Mouse (Mus musculus): ENCODE measurements around the gene Stmn3. TPM values are rescaled to one million over a fixed set of nuclear protein-coding genes. Genes with fewer than 3 reads are reported as not detected.

Stmn3 gene
- total RNA-seq (2021) = 100 to 1,000 TPM; 631 to 689 TPM

- peak; percentile 77 to 84 for DNase-seq (ENCODE audit: low spot score in 2 of 2)
- intact Hi-C loops (cut with DNase I) = loop anchor here (2.0 kb wide), 1 partner anchor 27 kb away; no protein-coding TSS in a partner anchor
Measured at GRCm38 (mm10) chr2:181314080-181314810, at the start of gene Stmn3. TSS of gene Stmn3 (minus strand) at chr2:181314500.

- DNase-seq (ENCODE audit: low spot score in 2 of 2) = no peak
- intact Hi-C loops (cut with DNase I) = no loop called here
Measured at GRCm38 (mm10) chr2:181363946-181364345, 49.6 kb upstream of the Stmn3 start.

DNA sequence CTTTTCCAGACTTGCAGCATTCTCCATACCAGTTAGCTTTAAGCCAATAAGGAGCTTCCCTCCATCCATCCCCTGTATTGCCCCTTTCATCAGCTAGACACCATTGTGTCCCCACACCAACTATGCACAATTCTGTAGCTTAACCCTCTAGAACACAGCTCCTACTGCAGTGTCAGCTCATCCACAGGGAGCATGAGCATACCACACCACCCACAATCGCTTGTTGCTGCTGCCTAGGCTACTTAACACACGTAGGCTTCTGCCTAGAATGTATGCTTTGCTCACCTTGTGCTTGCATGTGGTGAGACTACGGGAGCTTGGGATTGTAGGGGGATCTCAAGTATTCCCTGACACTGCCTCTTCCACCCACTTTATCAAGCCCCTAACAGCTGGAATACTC is 42.5 kb upstream of the Stmn3 start:
- intact Hi-C loops (cut with DNase I) = no loop called here
- peak in 1 of 2 experiments; percentile 10 for DNase-seq (ENCODE audit: low spot score in 2 of 2)

DNA sequence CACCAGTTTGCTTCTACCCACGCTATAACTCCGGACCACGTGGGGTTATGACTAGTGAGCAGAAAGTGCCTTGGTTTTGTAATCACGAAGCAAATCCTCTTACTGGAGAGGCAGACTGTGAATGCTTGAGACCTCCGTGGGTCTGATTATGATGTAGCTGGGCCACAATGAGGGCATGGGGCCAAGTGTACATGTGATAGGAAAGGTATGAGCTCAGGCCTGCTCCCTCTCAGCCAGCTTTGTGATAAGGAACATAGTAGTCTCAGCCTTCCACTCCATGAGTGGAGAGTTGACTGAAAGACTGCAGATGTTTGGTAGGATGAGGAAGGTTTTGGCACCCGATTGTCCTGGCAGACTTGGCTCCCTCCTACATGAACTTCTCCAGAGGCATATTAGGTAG is 28.5 kb upstream of the Stmn3 start:
- DNase-seq (ENCODE audit: low spot score in 2 of 2) = no peak
- intact Hi-C loops (cut with DNase I) = no loop called here

GRCm38 (mm10) chr2:181340426-181340825 is 26.1 kb upstream of the Stmn3 start:
- intact Hi-C loops (cut with DNase I) = no loop called here
- DNase-seq (ENCODE audit: low spot score in 2 of 2) = no peak

- intact Hi-C loops (cut with DNase I) = no loop called here
Measured at GRCm38 (mm10) chr2:181334023-181334422, 19.7 kb upstream of the Stmn3 start.

GRCm38 (mm10) chr2:181332542-181332941 is 18.2 kb upstream of the Stmn3 start:
- intact Hi-C loops (cut with DNase I) = no loop called here
- no peak for DNase-seq (ENCODE audit: low spot score in 2 of 2)

More at GRCm38 (mm10) chr2:181334023-181334422, 19.7 kb upstream of the Stmn3 start:
- DNase-seq (ENCODE audit: low spot score in 2 of 2) = peak; percentile 76 to 82

DNA sequence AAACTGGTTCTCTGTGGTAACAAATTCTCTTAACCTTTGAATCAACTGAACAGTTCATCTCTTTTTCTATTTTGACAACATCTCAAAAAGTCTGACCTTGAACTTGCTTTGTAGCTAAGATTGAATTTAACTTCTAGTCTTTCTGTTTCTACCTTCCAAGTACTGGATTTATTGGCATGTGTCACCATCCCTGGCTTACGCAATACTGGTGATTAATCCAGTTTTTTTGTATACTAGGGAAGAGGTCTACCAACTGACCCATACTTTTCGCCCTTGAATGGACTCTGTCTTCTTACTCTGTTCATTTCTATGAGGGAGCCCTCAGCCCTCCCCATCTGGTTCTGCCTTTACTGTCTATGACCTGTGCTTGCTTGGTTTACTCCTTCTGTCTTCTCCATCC is 11.8 kb upstream of the Stmn3 start:
- intact Hi-C loops (cut with DNase I) = no loop called here
- DNase-seq (ENCODE audit: low spot score in 2 of 2) = no peak

DNA sequence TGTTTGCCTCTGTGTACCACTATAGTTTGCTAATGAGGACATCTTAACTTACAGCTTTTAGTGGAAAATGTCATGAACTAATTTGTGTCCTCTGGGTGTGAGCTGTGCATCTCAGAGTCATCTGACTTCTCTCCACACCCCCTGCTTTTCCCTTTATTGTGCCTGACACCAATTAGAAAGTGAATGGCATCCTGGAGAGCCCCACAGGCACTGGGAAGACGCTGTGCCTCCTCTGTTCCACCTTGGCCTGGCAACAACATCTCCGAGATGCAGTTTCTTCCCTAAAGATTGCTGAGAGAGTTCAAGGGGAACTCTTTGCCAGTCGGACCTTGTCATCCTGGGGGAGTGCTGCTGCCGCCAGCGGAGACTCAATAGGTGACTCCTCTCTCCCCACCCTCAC is 7.8 kb upstream of the Stmn3 start:
- DNase-seq (ENCODE audit: low spot score in 2 of 2) = no peak
- intact Hi-C loops (cut with DNase I) = no loop called here

- no peak for DNase-seq (ENCODE audit: low spot score in 2 of 2)
- intact Hi-C loops (cut with DNase I) = no loop called here
Measured at GRCm38 (mm10) chr2:181320103-181320499, 5.8 kb upstream of the Stmn3 start.

GRCm38 (mm10) chr2:181319248-181320102 is 5.2 kb upstream of the Stmn3 start, which contains the start of gene Rtel1:
TSS of gene Rtel1 (plus strand) at chr2:181319739.
- peak; percentile 84 to 89 for DNase-seq (ENCODE audit: low spot score in 2 of 2)
- intact Hi-C loops (cut with DNase I) = no loop called here

DNA sequence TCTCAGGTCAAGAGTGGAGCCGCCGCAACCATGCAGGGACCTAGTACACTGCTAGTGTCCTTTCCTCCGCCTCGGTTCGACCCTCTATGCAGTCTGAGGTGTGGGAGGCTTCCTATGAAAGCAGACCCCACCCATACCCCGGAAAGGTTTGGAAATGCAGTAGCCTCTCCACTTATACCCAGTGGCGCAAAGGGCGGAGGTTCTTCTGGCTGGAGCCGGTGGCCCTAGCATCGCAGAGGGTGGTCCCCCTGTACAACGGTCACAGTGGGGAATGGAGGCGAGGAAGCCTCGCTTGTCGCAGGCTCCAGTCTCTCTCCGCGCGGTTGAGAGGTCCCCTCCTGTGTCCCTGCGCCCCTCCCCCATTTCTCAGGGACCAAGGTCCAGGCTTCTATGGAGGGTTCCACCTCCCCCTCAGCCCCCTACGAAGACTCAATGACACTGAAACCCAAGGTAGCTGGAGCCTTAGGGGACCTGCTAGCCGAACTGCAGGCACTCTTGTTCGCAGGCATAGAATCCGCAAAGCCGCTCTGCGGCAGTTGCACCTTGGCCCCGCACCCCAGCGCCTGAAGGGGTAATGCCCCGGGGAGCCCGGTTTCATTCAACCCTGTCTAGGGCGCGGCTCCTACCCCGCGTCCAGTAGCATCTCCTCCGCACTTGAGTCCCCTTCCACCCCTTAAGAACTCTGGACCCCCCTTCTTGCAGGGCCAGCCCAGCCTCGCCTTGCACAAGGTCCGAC is 788 bp downstream of the Stmn3 start:
- intact Hi-C loops (cut with DNase I) = loop anchor here (2.0 kb wide), 1 partner anchor 27 kb away; no protein-coding TSS in a partner anchor
- peak in 1 of 2 experiments; percentile 38 for DNase-seq (ENCODE audit: low spot score in 2 of 2)

DNA sequence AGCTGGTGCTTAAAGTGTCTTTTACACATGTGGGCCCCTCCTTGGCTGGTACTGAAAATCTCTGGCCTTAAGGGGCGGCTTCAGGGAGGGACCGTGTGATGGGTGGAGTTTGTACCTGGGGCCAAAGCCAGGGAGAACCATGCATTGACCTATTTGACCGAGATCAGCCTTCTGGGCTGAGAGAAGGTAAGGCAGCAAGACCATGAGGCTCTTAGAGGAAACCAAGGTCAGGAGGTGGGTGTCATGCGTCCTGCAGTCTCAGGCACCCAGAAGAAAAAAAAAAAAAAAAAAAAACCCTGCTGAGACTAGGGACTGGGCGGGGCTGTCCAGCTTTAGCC is 1.3 kb downstream of the Stmn3 start:
- intact Hi-C loops (cut with DNase I) = no loop called here
- no peak for DNase-seq (ENCODE audit: low spot score in 2 of 2)

DNA sequence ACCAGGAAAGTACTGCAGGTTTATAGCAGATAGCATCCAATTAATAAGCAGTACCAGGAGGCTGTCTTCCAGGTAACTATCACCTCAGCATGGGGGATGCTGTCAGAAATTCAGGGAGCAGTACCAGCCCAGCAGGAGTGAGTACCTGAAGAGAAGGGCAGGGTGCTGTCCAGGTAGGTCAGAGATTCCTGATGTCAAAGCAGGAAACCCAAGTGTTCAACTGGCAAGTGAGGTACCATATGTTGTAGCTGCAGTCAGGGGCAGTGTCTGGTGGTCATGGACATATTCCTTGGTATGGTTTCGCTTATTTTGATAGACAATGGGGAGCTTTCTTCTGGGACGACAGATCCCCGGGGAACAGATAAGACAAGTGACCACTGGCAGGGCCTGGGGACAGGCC is 1.9 kb downstream of the Stmn3 start:
- intact Hi-C loops (cut with DNase I) = no loop called here
- DNase-seq (ENCODE audit: low spot score in 2 of 2) = no peak

GRCm38 (mm10) chr2:181307144-181307804 is 7.0 kb downstream of the Stmn3 start:
- intact Hi-C loops (cut with DNase I) = no loop called here

GRCm38 (mm10) chr2:181304944-181305343 is 9.4 kb downstream of the Stmn3 start:
- intact Hi-C loops (cut with DNase I) = no loop called here
- no peak for DNase-seq (ENCODE audit: low spot score in 2 of 2)

More at GRCm38 (mm10) chr2:181307144-181307804, 7.0 kb downstream of the Stmn3 start:
- DNase-seq (ENCODE audit: low spot score in 2 of 2) = peak; percentile 63 to 78

GRCm38 (mm10) chr2:181302041-181302440 is 12.3 kb downstream of the Stmn3 start:
- no peak for DNase-seq (ENCODE audit: low spot score in 2 of 2)
- intact Hi-C loops (cut with DNase I) = no loop called here

- DNase-seq (ENCODE audit: low spot score in 2 of 2) = no peak
- intact Hi-C loops (cut with DNase I) = no loop called here
Measured at GRCm38 (mm10) chr2:181290937-181291336, 23.4 kb downstream of the Stmn3 start.

- DNase-seq (ENCODE audit: low spot score in 2 of 2) = no peak
- intact Hi-C loops (cut with DNase I) = no loop called here
Measured at GRCm38 (mm10) chr2:181288691-181289090, 25.6 kb downstream of the Stmn3 start.
